Mouse (Mus musculus): ENCODE data around the gene Fam110c.

DNA sequence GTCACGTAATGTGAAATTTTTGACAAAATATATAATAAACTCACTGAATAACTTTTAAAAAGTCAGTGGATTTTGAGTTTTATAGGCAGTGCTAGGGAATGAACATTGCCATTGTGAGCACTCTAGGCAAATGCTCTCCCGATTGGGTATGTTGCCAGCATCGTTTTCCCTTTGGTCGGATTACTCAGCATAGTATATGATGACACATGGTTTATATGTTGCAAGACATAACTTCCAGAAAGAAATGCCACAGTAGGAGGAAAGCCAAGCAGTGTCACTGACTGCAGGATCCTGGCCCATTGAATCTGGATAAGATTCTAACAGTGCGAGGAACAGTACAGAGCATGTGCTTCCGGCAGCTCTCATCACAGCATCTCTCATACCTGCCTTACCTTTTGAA is 23.5 kb downstream of the Fam110c start:
- TF ChIP-seq CTCF (IDR thresholded peaks at IDR 0.05; ENCODE audit: low read depth, low read length) (no peak), POLR2AphosphoS5 (IDR thresholded peaks at IDR 0.05; ENCODE audit: insufficient replicate concordance, low read depth, low read length) (no peak)
